Mouse (Mus musculus) thymus, postnatal 0 days (tissue): ENCODE data around the gene Olfr385. TPM values are rescaled to one million over a fixed set of nuclear protein-coding genes. Genes with fewer than 3 reads are reported as not detected.
"Not testable (repeated sequence)": the region's sequence is repeated elsewhere in the genome, so short reads cannot be mapped to it uniquely, and the experiment has no call there.

ENCODE experiments used
- DNase-seq: peaks from one replicate; pipeline ENCODE4 v3.0.0-alpha.2; 2015; ENCODE audit warnings: low spot score
- polyA plus RNA-seq: library from polyadenylated mRNA; unstranded; fragments of >200 nt; fragmentation: Nextera tagmentation; extraction: Ambion mirVana; gene quantifications from 2 replicates; pipeline ENCODE4 v1.2.1, GENCODE M21; 2015

Gene Olfr385
- not detected in 2 replicates for polyA plus RNA-seq

- DNase-seq, result no peak
Measured at GRCm38 (mm10) chr11:73592908-73593307, at the start of gene Olfr385. Gene Olfr385 (minus strand): TSS chr11:73593008.

GRCm38 (mm10) chr11:73598294-73598693 lies 5.5 kb upstream of the Olfr385 start, which contains the start of gene Olfr384:
Gene Olfr384 (plus strand): TSS chr11:73598594.
- no peak for DNase-seq

GRCm38 (mm10) chr11:73583188-73583587 lies 9.6 kb downstream of the Olfr385 start:
- DNase-seq, result not testable (repeated sequence)

- no peak for DNase-seq
Measured at GRCm38 (mm10) chr11:73579871-73580270, 12.9 kb downstream of the Olfr385 start.

Other genes starting within 250 kb of the Olfr385 start
- not detected in 2 replicates for gene Olfr20, start 242.2 kb downstream of the Olfr385 start, polyA plus RNA-seq
- gene Olfr376, start 221.8 kb downstream of the Olfr385 start, polyA plus RNA-seq, result not detected in 2 replicates
- gene Olfr1, start 193.4 kb downstream of the Olfr385 start, polyA plus RNA-seq, result not detected in 2 replicates
- not detected in 2 replicates for gene Olfr378, start 164.5 kb downstream of the Olfr385 start, polyA plus RNA-seq
- not detected in 2 replicates for gene Olfr380, start 135.5 kb downstream of the Olfr385 start, polyA plus RNA-seq
- gene Olfr381, start 101.4 kb downstream of the Olfr385 start, polyA plus RNA-seq, result not detected in 2 replicates
- gene Olfr382, start 75.8 kb downstream of the Olfr385 start, polyA plus RNA-seq, result not detected in 2 replicates
- gene Olfr384, start 5.6 kb upstream of the Olfr385 start, polyA plus RNA-seq, result not detected in 2 replicates
- not detected in 2 replicates for gene Zfp735, start 95.8 kb upstream of the Olfr385 start, polyA plus RNA-seq
- gene Olfr389, start 187.7 kb upstream of the Olfr385 start, polyA plus RNA-seq, result not detected in 2 replicates
- gene Olfr390, start 190.0 kb upstream of the Olfr385 start, polyA plus RNA-seq, result not detected in 2 replicates
- gene Olfr391-ps, start 210.0 kb upstream of the Olfr385 start, polyA plus RNA-seq, result not detected in 2 replicates
- not detected in 2 replicates for gene Olfr392, start 224.0 kb upstream of the Olfr385 start, polyA plus RNA-seq